Mouse (Mus musculus) megakaryocyte, embryonic 14.5 days (primary cell): ENCODE measurements at regions not wholly inside any gene's neighbourhood (a gene's known extent, or its start where the extent isn't known, plus 50 kb on each side); places are given as distances from the start of the nearest gene placed in this dataset.

Experiments used
- FLI1 ChIP-seq: IDR thresholded peaks from 2 replicates; pipeline ENCODE4 v1.6.1; 2012; ENCODE audit warnings: low read length, inconsistent platforms, mixed read lengths
- GATA1 ChIP-seq: IDR thresholded peaks from 3 replicates; pipeline ENCODE4 v1.6.1; 2012; ENCODE audit warnings: mixed read lengths, low read length, inconsistent platforms, borderline replicate concordance

DNA sequence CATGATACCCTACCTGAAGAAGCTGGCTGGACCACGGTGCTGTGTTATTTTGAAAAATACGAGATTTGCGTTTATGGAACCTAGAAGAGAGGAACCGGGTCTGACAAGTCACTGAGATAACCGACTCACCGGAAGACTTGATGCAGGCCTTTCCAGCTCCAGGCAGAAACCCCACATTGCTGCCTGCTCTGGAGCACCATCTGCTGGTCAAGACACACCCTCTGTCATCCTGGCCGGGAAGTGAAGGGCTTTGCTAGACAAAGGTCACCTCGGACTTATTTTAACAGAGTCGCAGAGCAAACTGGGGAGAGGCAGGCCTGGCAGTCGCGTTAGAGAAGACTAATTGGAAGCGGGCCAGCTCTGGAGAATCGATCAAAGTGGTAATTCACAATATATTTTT is 497.4 kb upstream of the Pkn2 start:
- no peak for TF ChIP-seq GATA1
- TF ChIP-seq FLI1: no peak
